Mouse (Mus musculus) ES-Bruce4 (cell line): Measurements from ENCODE around the gene Casq2. TPM values are rescaled to one million over a fixed set of nuclear protein-coding genes. Genes with fewer than 3 reads are reported as not detected.

ENCODE experiments used
- H3K27ac ChIP-seq: 2 replicates; pipeline ENCODE4 v1.5.1; 2012; ENCODE audit warnings: low read length, inconsistent platforms; ENCODE audit not compliant: insufficient read depth
- H3K27me3 ChIP-seq: 2 replicates; pipeline ENCODE4 v1.6.1; 2012; ENCODE audit warnings: mild to moderate bottlenecking, low read length, inconsistent platforms; ENCODE audit not compliant: control insufficient read depth, poor library complexity, insufficient read depth, severe bottlenecking
- H3K36me3 ChIP-seq: 2 replicates; pipeline ENCODE4 v1.6.1; 2012; ENCODE audit warnings: inconsistent platforms, mild to moderate bottlenecking, low read length, moderate library complexity; ENCODE audit not compliant: control insufficient read depth, poor library complexity, insufficient read depth, severe bottlenecking
- H3K4me1 ChIP-seq: one replicate; pipeline ENCODE4 v1.8.1; 2011; ENCODE audit warnings: low read length; ENCODE audit not compliant: control insufficient read depth, insufficient read depth
- H3K4me3 ChIP-seq: 2 replicates; pipeline ENCODE4 v1.5.1; 2011; ENCODE audit warnings: low read depth, mild to moderate bottlenecking, low read length
- H3K9ac ChIP-seq: 2 replicates; pipeline ENCODE4 v1.6.1; 2012; ENCODE audit warnings: low read depth, mild to moderate bottlenecking, inconsistent platforms; ENCODE audit not compliant: poor library complexity, severe bottlenecking
- H3K9me3 ChIP-seq: replicated peaks from 2 replicates; pipeline ENCODE4 v1.6.1; 2012; ENCODE audit warnings: mild to moderate bottlenecking, low read length, inconsistent platforms; ENCODE audit not compliant: control insufficient read depth, poor library complexity, insufficient read depth, severe bottlenecking
- CTCF ChIP-seq: IDR thresholded peaks from one replicate; pipeline ENCODE4 v1.8.1; 2011; ENCODE audit warnings: low read depth, low read length
- EP300 ChIP-seq: IDR thresholded peaks from 2 replicates; pipeline ENCODE4 v1.6.1; 2011; ENCODE audit warnings: low read depth, low read length; ENCODE audit not compliant: insufficient read depth
- POLR2A ChIP-seq: IDR thresholded peaks from one replicate; pipeline ENCODE4 v1.8.1; 2011; ENCODE audit warnings: low read length; ENCODE audit not compliant: insufficient read depth
- polyA plus RNA-seq: library from polyadenylated mRNA; stranded (reverse); fragments of >200 nt; gene quantifications from 2 replicates; pipeline ENCODE4 v1.2.4, GENCODE M21; 2011; ENCODE audit warnings: low read depth; ENCODE audit not compliant: missing spikeins, insufficient read depth, insufficient read length

The Casq2 gene
- polyA plus RNA-seq, 1 experiment = not detected

GRCm38 (mm10) chr3:102069260-102069659 lies 17.0 kb upstream of the Casq2 start:
- Histone ChIP-seq H3K36me3 (no peaks in the 10 kb centered on the region), H3K4me3 (no peak overlapping the region), H3K4me1 (no peaks in the 10 kb centered on the region), H3K27ac (no peak overlapping the region), H3K27me3 (no peaks in the 10 kb centered on the region), H3K9ac (no peak overlapping the region), H3K9me3 (no peaks in the 10 kb centered on the region)
- TF ChIP-seq CTCF (no peak), POLR2A (no peak), EP300 (no peak)

- no peaks in the 10 kb centered on the region for H3K27me3 ChIP-seq
- no peaks in the 10 kb centered on the region for H3K4me1 ChIP-seq
- no peak overlapping the region for H3K27ac ChIP-seq
- no peak overlapping the region for H3K4me3 ChIP-seq
- no peaks in the 10 kb centered on the region for H3K9me3 ChIP-seq
- TF ChIP-seq POLR2A = no peak
- no peak for TF ChIP-seq CTCF
- no peaks in the 10 kb centered on the region for H3K36me3 ChIP-seq
- no peak overlapping the region for H3K9ac ChIP-seq
These were observed 16.5 kb upstream of the Casq2 start for GRCm38 (mm10) chr3:102069686-102070085.

- H3K27me3 ChIP-seq = no peaks in the 10 kb centered on the region
- H3K9me3 ChIP-seq = no peaks in the 10 kb centered on the region
- H3K9ac ChIP-seq = no peak overlapping the region
- H3K4me3 ChIP-seq = no peak overlapping the region
- no peak overlapping the region for H3K27ac ChIP-seq
- TF ChIP-seq POLR2A (no peak), CTCF (no peak), EP300 (no peak)
- H3K36me3 ChIP-seq = no peaks in the 10 kb centered on the region
- no peaks in the 10 kb centered on the region for H3K4me1 ChIP-seq
These were observed 15.9 kb upstream of the Casq2 start for GRCm38 (mm10) chr3:102070360-102070759.

- TF ChIP-seq CTCF (no peak), POLR2A (no peak), EP300 (no peak)
- no peaks in the 10 kb centered on the region for H3K36me3 ChIP-seq
- no peak overlapping the region for H3K27ac ChIP-seq
These were observed 15.2 kb upstream of the Casq2 start for GRCm38 (mm10) chr3:102071016-102071415.

GRCm38 (mm10) chr3:102079413-102079812 lies 6.8 kb upstream of the Casq2 start:
- no peaks in the 10 kb centered on the region for H3K36me3 ChIP-seq
- no peaks in the 10 kb centered on the region for H3K27me3 ChIP-seq
- no peak overlapping the region for H3K27ac ChIP-seq
- TF ChIP-seq CTCF (no peak), POLR2A (no peak), EP300 (no peak)
- peaks cover 4% of the 10 kb centered on the region for H3K4me1 ChIP-seq
- no peak overlapping the region for H3K9ac ChIP-seq
- H3K4me3 ChIP-seq = no peak overlapping the region
- H3K9me3 ChIP-seq = no peaks in the 10 kb centered on the region

More at GRCm38 (mm10) chr3:102071016-102071415, 15.2 kb upstream of the Casq2 start:
- no peaks in the 10 kb centered on the region for H3K4me1 ChIP-seq
- H3K9me3 ChIP-seq = no peaks in the 10 kb centered on the region
- H3K4me3 ChIP-seq = no peak overlapping the region
- H3K27me3 ChIP-seq = no peaks in the 10 kb centered on the region
- no peak overlapping the region for H3K9ac ChIP-seq

- Histone ChIP-seq H3K9me3 (no peaks in the 10 kb centered on the region), H3K27ac (peak overlapping the region; percentile 23; the same call in 1 of the 2 replicates), H3K9ac (0 out of 2 replicates have a peak overlapping the region, but pooled peaks have one; percentile 4), H3K36me3 (no peaks in the 10 kb centered on the region), H3K4me1 (peaks cover 5% of the 10 kb centered on the region), H3K27me3 (no peaks in the 10 kb centered on the region), H3K4me3 (no peak overlapping the region)
- TF ChIP-seq EP300 (no peak), POLR2A (no peak), CTCF (peak; percentile 62)
These were observed 4.4 kb upstream of the Casq2 start for GRCm38 (mm10) chr3:102081862-102082261.
